Mouse (Mus musculus): ENCODE measurements at regions not wholly inside any gene's neighbourhood (a gene's known extent, or its start where the extent isn't known, plus 50 kb on each side); places are given as distances from the start of the nearest gene placed in this dataset.

- peak; percentile 22 to 35 for DNase-seq
Observed at GRCm38 (mm10) chr1:33042424-33042823, 495.3 kb upstream of the Gm5415 start.

GRCm38 (mm10) chr1:33040740-33041139 lies 493.6 kb upstream of the Gm5415 start:
- DNase-seq, result no peak

- DNase-seq, result no peak
Observed at GRCm38 (mm10) chr1:33031991-33032390, 484.9 kb upstream of the Gm5415 start.

GRCm38 (mm10) chr1:33026683-33027415 lies 479.8 kb upstream of the Gm5415 start:
- DNase-seq, result peak; percentile 39 to 48

- no peak for DNase-seq
Observed at GRCm38 (mm10) chr1:33025379-33025778, 478.3 kb upstream of the Gm5415 start.

GRCm38 (mm10) chr1:33022852-33023251 lies 475.8 kb upstream of the Gm5415 start:
- DNase-seq, result no peak

- no peak for DNase-seq
Observed at GRCm38 (mm10) chr1:33003992-33004391, 456.9 kb upstream of the Gm5415 start.

- DNase-seq, result peak; percentile 8 to 10
Observed at GRCm38 (mm10) chr1:32964957-32965356, 417.9 kb upstream of the Gm5415 start.

- DNase-seq, result peak; percentile 23 to 27
Observed at GRCm38 (mm10) chr1:32959316-32959715, 412.2 kb upstream of the Gm5415 start.

GRCm38 (mm10) chr1:32946254-32946653 lies 399.2 kb upstream of the Gm5415 start:
- peak; percentile 21 to 57 for DNase-seq

- DNase-seq, result peak in 1 of 2 experiments; percentile 22
Observed at GRCm38 (mm10) chr1:32930381-32930780, 383.3 kb upstream of the Gm5415 start.

- no peak for DNase-seq
Observed at GRCm38 (mm10) chr1:32902437-32902836, 355.3 kb upstream of the Gm5415 start.

- DNase-seq, result no peak
Observed at GRCm38 (mm10) chr1:32887728-32888127, 340.6 kb upstream of the Gm5415 start.

- DNase-seq, result no peak
Observed at GRCm38 (mm10) chr1:32872920-32873319, 325.8 kb upstream of the Gm5415 start.

GRCm38 (mm10) chr1:32866111-32866510 lies 319.0 kb upstream of the Gm5415 start:
- DNase-seq, result no peak

GRCm38 (mm10) chr1:32858040-32858439 lies 310.9 kb upstream of the Gm5415 start:
- no peak for DNase-seq

Measured in cerebellum, postnatal 10 days (tissue).